ENCODE assay signal across 8 mouse cellular contexts in the genomic region with DNA sequence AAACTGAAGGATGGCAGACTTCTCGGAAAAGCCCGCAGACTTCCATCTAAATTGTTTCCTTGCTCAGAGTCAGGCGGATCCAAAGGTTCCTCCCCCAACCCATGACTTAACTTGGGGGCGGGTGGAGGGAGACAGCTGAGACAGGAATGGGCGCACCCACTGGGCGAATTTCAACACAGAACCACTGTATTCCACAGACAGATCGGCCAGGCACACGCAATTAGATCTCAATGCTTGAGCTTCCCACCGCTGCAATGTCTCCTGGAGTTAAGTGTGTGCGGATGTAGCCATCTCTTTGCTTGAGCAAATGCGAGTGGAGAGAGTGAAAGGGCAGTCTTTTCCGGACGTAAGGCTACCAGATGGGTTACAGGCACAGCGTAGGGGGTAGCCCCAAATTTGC. TPM values are rescaled to one million over a fixed set of nuclear protein-coding genes. Genes with fewer than 3 reads are reported as not detected.
DNase-seq lines count a peak whose midpoint lies in the region; ATAC-seq and TF ChIP-seq lines count a peak whose summit lies in the region.

No protein-coding gene starts in this region.

- no peak overlapping the region for H3K27ac ChIP-seq in cortical plate, adult 2 months (ENCODE audit: insufficient read depth, low read length)
- no peak overlapping the region for H3K27ac ChIP-seq in heart, postnatal 0 days (ENCODE audit: low read depth)
- no peak overlapping the region for H3K27ac ChIP-seq in midbrain, embryonic 14.5 days (replicated peaks; ENCODE audit: low read depth, low read length)

- TF ChIP-seq CTCF in cortical plate, adult 2 months (IDR thresholded peaks at IDR 0.05; ENCODE audit: extremely low read depth, insufficient read depth, low read length), result no peak
- TF ChIP-seq CTCF in heart, postnatal 0 days (IDR thresholded peaks at IDR 0.05; ENCODE audit: low read depth), result no peak

- WGBS in heart, postnatal 0 days, result 18% methylated on average over 14 of the region's 14 CpGs
- 30% methylated on average over 14 of the region's 14 CpGs for WGBS in midbrain, embryonic 14.5 days

- ATAC-seq in heart, postnatal 0 days (ENCODE audit: insufficient read depth, low read depth), result no peak
- no peak for ATAC-seq in midbrain, embryonic 14.5 days (ENCODE audit: low FRiP score, low TSS enrichment)

- DNase-seq in R1 (ENCODE audit: low read depth, low spot score), result peak; percentile 75
- peak; percentile 25 for DNase-seq in heart, postnatal 0 days (ENCODE audit: low spot score)
- DNase-seq in kidney, postnatal 36 days, result peak; percentile 75 to 77
- DNase-seq in midbrain, embryonic 14.5 days, result peak; percentile 36
- DNase-seq in cerebellum, adult 9-11 months, result no peak
- no peak for DNase-seq in urinary bladder, postnatal 4 days (ENCODE audit: low spot score in 2 of 2)
- no peak for DNase-seq in embryo, embryonic 11 days

- peak overlapping the region; percentile 16 for H3K4me3 ChIP-seq in cortical plate, adult 2 months (ENCODE audit: insufficient read depth, low read length)
- H3K4me3 ChIP-seq in heart, postnatal 0 days (ENCODE audit: low read depth, low read length), result peak overlapping the region; percentile 67
- peak overlapping the region; percentile 57 for H3K4me3 ChIP-seq in midbrain, embryonic 14.5 days (replicated peaks; ENCODE audit: low read depth, low read length)

- H3K9me3 ChIP-seq in heart, postnatal 0 days (replicated peaks; ENCODE audit: control insufficient read depth, low read length), result no peaks in the 10 kb centered on the region
- H3K9me3 ChIP-seq in midbrain, embryonic 14.5 days (ENCODE audit: control insufficient read depth, low read length), result no peaks in the 10 kb centered on the region

- no peak for TF ChIP-seq EP300 in heart, postnatal 0 days (IDR thresholded peaks at IDR 0.05; ENCODE audit: low read depth)

- H3K36me3 ChIP-seq in heart, postnatal 0 days (replicated peaks; ENCODE audit: control insufficient read depth, insufficient read depth, low read length), result no peaks in the 10 kb centered on the region
- H3K36me3 ChIP-seq in midbrain, embryonic 14.5 days (ENCODE audit: control insufficient read depth, insufficient read depth, low read length), result no peaks in the 10 kb centered on the region

- peak overlapping the region; percentile 67; the same call in 1 of the 2 replicates for H3K9ac ChIP-seq in heart, postnatal 0 days (replicated peaks; ENCODE audit: low read depth, low read length)
- peak overlapping the region; percentile 68; the same call in 1 of the 2 replicates for H3K9ac ChIP-seq in midbrain, embryonic 14.5 days (replicated peaks; ENCODE audit: low read length)

- H3K4me2 ChIP-seq in heart, postnatal 0 days (ENCODE audit: low read depth, low read length), result peak overlapping the region; percentile 98
- H3K4me2 ChIP-seq in midbrain, embryonic 14.5 days (ENCODE audit: low read length), result peak overlapping the region; percentile 99

- TF ChIP-seq POLR2A in cortical plate, adult 2 months (IDR thresholded peaks at IDR 0.05; ENCODE audit: extremely low read depth, insufficient read depth, low read length), result no peak

- H3K27me3 ChIP-seq in heart, postnatal 0 days (ENCODE audit: control insufficient read depth, insufficient read depth, low read length), result no peaks in the 10 kb centered on the region
- H3K27me3 ChIP-seq in midbrain, embryonic 14.5 days (ENCODE audit: control insufficient read depth, insufficient read depth, low read length), result peaks cover 7% of the 10 kb centered on the region; the same call in 1 of the 2 replicates

- peaks cover 3% of the 10 kb centered on the region for H3K4me1 ChIP-seq in cortical plate, adult 2 months (ENCODE audit: control insufficient read depth, insufficient read depth, low read length)
- H3K4me1 ChIP-seq in heart, postnatal 0 days (ENCODE audit: control insufficient read depth, insufficient read depth), result peaks cover 13% of the 10 kb centered on the region; the same call in 1 of the 2 replicates
- peaks cover 19% of the 10 kb centered on the region for H3K4me1 ChIP-seq in midbrain, embryonic 14.5 days (ENCODE audit: control insufficient read depth, insufficient read depth, low read length)

RNA-seq across cellular contexts. Expression of a gene that starts 1.2 kb away (rescaled TPM):
- polyA plus RNA-seq in cortical plate, adult 2 months (2012; rRNA removed), result 45.8 and 60.3 TPM in 2 replicates
- total RNA-seq in heart, postnatal 0 days (2014; rRNA removed; ENCODE audit: low replicate concordance), result 7.1 and 19.9 TPM in 2 replicates
- polyA plus RNA-seq in heart, postnatal 0 days (2015; fragmentation: Nextera tagmentation; extraction: Ambion mirVana), result 1.8 and 2.5 TPM in 2 replicates
- polyA plus RNA-seq in midbrain, embryonic 14.5 days (2014; fragmentation: Nextera tagmentation; extraction: Ambion mirVana), result 19.9 and 27.1 TPM in 2 replicates

Comparison
In these comparisons a context has a peak if more than half of its experiments do, and no peak if none do; other contexts are left out.
1. DNase-seq: peak in R1 (single experiment), heart, postnatal 0 days (single experiment), kidney, postnatal 36 days (2 of 2) and midbrain, embryonic 14.5 days (single experiment); none in cerebellum, adult 9-11 months (single experiment), urinary bladder, postnatal 4 days (0 of 2) and embryo, embryonic 11 days (single experiment).
2. H3K4me3 ChIP-seq: peak in every context shown above with its lines; median percentile 67 in heart, postnatal 0 days; 57 in midbrain, embryonic 14.5 days; 16 in cortical plate, adult 2 months.